Mouse (Mus musculus) lung, adult 2 months (tissue): ENCODE measurements around the gene Oard1.

ENCODE experiments used
- CTCF ChIP-seq: fragments of 200-500 bp; IDR thresholded peaks from 2 replicates; pipeline ENCODE4 v1.5.1; 2011; ENCODE audit warnings: mild to moderate bottlenecking, low read length, control low read depth; ENCODE audit not compliant: insufficient read depth
- POLR2A ChIP-seq: fragments of 200-500 bp; IDR thresholded peaks from 2 replicates; pipeline ENCODE4 v1.6.1; 2011; ENCODE audit warnings: low read depth, mild to moderate bottlenecking, control low read depth, low read length, borderline replicate concordance; ENCODE audit errors: extremely low read depth

GRCm38 (mm10) chr17:48362346-48362745 lies 47.5 kb upstream of the Oard1 start:
- TF ChIP-seq POLR2A, result no peak
- no peak for TF ChIP-seq CTCF
